Mouse (Mus musculus): ENCODE results near the gene Hoxd12.

GRCm38 (mm10) chr2:74709465-74710419 lies 34.9 kb downstream of the Hoxd12 start:
- TF ChIP-seq CTCF (IDR thresholded peaks at IDR 0.05; ENCODE audit: insufficient read depth, low read length) = no peak
- no peak for TF ChIP-seq POLR2A (IDR thresholded peaks at IDR 0.05; ENCODE audit: borderline replicate concordance, extremely low read depth, low read depth, low read length)
